Mouse (Mus musculus) common myeloid progenitor, adult 5-6 weeks (primary cell): ENCODE data around the gene Ago4. TPM values are rescaled to one million over a fixed set of nuclear protein-coding genes. Genes with fewer than 3 reads are reported as not detected.

Source experiments
- total RNA-seq: library from RNA; stranded (forward); fragments of 200-1000, 187-1606 nt; gene quantifications from 2 replicates; pipeline ENCODE4 v1.2.3, GENCODE M21; 2017

The Ago4 gene
- total RNA-seq, 1 experiment from 2014 or later: 4.7 TPM

Other genes with a start within 250 kb of the Ago4 start
- gene Col8a2, start 246.7 kb downstream of the Ago4 start, total RNA-seq: not detected in 2 replicates
- 26.0 and 28.7 TPM in 2 replicates for gene Adprhl2, start 211.8 kb downstream of the Ago4 start, total RNA-seq
- not detected in 2 replicates for gene Tekt2, start 207.8 kb downstream of the Ago4 start, total RNA-seq
- 8.7 and 12.8 TPM in 2 replicates for gene Ago3, start 103.9 kb downstream of the Ago4 start, total RNA-seq
- 30.8 and 37.4 TPM in 2 replicates for gene Ago1, start 64.9 kb downstream of the Ago4 start, total RNA-seq
- gene Clspn, start 23.5 kb upstream of the Ago4 start, total RNA-seq: 85.0 and 136 TPM in 2 replicates
- 2.8 and 4.0 TPM in 2 replicates for gene 5730409E04Rik, start 76.3 kb upstream of the Ago4 start, total RNA-seq
- gene Psmb2, start 144.2 kb upstream of the Ago4 start, total RNA-seq: 123 and 134 TPM in 2 replicates
- gene Tfap2e, start 202.8 kb upstream of the Ago4 start, total RNA-seq: not detected in 2 replicates
- 6.5 and 10.0 TPM in 2 replicates for gene Ncdn, start 220.0 kb upstream of the Ago4 start, total RNA-seq
- gene AU040320, start 220.1 kb upstream of the Ago4 start, total RNA-seq: 13.3 and 28.6 TPM in 2 replicates